Mouse (Mus musculus): Measurements from ENCODE around the gene Pskh1.

Gene Pskh1

DNA sequence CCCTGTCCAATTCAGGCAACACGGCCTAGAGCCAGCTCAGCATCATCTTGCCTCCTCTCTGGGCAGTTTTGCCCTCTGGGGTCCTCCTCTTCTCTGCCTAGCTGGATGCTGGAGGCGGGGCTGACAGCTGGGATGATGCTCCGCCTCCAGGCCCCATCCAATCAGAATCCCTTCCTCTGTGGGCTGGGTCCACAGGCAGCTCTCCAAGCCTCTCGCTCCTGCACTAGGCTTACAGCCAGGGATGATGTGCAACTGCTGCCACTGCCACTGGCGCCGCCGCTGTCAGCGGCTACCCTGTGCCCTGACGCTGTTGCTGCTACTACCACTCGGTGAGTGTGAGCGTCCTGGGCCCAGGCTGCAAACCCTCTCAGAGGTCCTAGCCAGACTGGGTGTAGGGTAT, 6.9 kb upstream of the Pskh1 start, which contains the start of gene Nrn1l:
Nrn1l (plus strand) TSS at position 229 of the 400 bp plus-strand sequence.
- peak; percentile 76 for DNase-seq

DNA sequence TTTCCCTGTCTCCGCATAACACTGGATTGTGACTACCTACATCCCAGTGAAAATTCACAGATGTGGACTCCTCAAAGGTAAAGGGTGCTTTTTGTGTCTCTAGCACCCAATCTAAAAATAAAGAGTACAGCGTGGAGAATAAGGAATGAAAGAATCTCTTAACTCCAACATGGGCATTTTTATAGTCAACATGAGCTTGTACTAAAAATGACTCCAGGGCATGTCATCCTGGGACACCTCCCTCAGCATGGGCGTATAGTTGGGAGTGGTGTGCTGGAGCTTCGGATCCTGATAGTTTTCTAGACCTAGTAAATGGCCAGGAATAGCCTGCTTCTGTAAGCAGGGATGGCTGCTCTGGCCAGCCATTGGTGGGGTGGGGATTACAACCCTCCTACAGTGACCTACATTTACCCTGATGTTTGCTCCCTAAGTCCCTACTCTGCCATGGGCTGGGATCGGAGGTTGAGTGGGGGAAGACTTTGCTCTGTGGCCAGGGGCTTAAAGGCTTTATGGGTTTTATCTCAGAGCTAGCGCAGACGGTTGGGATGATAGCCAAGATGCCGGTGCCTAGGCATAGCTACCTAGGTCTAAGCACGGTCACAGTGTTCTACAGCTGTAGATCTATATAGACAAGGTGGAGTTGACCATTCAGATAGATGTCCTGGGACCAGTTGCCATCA, 2.3 kb upstream of the Pskh1 start:
- no peak for DNase-seq

DNA sequence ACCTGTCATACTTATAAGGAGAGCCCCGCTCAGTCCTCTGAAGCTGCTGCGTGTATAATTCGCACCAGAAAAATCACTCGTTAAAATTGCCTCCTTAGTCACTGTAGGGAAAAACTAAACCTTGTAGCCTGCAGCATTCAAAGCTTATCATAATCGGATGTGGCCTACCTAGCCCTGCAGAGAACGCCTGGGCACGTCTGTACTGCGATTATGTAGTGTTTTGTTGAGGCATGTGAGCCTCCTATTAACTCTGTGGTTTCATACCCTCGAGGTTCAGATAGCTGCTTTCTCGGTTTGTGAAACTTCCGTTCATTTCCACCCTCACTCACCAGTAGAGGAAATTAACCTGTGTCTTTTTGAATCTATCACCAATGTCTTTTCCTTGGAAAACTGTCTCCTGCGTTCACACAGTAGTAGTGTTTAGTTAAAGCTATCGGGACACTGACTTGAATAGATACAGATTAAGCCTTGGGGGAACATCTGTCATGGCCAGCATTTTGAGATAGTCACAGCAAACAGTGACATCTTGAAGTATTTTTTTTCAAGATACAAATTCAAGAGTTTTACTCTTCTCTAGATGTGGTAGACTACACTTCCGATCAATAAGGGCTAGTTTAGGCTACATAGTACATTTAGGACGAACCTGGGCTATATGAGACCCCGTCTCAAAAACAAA, 838 bp downstream of the Pskh1 start:
- no peak for DNase-seq

DNA sequence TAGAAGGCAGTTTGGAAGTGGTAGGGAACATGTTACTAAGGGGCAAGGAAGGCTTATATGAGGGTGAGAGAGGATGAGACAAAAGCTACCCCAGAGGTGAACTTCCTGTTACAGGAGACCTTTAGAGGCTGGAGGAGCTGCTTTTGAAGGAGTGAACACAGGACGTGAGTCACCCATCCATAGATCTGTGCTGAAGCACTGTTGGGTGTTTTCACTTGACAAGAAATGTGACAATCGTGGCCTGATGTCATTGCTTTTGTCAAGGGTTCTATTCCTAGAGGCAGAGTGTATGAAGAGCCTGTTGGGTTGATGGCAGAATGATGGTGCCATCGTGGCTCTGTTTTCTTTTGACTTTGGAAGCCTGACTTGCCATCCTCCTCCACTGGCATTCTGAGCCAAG, 19.1 kb downstream of the Pskh1 start:
- no peak for DNase-seq

DNA sequence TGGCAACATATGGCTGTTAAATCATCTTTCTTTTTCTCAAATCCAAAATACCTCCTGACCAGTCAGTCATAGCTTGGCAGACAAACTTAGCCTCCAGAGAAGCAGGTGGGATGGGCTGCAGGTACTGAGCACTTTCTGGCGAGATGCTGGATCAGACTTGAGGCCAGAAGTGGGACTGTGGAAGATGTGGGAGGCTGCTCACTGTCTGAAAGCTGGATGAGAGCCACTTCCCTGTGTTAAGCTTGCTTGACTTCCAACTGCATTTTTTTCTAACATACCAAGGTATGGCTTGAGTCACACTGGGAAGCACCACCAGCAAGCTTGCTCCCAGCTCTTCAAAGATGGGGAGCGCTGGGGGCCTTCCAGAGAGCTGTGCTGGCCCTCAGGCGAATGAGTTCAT, 24.9 kb downstream of the Pskh1 start:
- no peak for DNase-seq

DNA sequence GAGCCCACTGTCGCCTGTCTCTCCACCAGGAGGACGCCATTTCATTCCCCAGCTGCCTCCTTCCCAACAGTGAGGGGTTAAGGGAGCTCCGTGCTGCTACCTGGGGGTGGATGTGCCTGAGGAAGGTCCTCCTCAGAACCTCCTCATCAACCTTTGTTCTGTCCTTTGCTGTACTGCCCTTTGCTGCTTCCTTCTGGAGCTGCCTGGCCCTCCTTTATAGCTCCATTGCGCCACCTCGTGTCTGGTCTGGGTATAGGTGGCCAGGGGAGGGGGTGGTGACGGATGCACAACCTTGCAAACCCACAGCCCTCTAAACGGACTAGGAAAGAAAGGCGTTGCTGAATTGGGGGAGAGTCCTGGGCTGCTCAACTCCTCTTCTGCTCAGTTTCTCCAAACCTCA, 30.4 kb downstream of the Pskh1 start:
- peak; percentile 91 for DNase-seq

DNA sequence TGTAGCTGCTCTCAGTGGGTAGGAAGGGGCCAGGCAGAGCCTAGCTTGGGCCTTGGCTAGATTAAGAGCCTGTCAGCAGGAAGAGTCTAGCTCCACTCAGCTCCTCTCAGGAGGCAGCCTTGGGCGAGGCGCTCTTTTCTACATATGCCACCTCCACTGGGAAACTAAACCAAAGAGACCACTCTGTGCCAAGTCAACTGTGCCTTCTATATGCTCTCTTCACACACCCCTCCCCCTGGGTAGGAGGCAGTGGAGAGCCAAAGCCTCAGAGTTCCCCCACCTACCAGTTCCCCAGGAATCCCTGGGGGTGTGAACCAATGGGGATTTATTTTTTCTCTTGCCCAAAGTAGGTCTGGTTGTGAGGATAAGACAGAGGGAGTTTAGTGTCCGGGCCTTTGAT, 31.0 kb downstream of the Pskh1 start:
- DNase-seq, result no peak

DNA sequence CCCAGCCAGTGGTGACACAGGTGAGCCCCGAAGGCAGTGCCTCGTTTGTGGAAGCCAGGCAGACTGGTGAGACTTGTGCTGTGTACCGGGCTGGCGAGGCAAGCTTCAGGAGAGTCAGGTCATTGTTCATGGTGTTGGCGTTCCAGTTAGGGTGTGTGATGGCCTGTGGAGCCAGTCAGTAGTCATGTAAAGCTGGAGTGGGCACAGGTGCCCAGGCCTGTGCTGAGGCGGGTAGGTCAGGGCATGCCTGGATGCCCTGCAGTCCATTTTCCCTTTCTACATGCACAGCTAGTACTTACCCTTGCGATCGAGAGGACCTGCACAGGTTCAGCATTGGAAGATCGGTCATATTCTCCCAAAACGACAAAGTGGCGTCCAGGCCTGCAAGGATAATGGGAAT, 32.3 kb downstream of the Pskh1 start:
- no peak for DNase-seq

DNA sequence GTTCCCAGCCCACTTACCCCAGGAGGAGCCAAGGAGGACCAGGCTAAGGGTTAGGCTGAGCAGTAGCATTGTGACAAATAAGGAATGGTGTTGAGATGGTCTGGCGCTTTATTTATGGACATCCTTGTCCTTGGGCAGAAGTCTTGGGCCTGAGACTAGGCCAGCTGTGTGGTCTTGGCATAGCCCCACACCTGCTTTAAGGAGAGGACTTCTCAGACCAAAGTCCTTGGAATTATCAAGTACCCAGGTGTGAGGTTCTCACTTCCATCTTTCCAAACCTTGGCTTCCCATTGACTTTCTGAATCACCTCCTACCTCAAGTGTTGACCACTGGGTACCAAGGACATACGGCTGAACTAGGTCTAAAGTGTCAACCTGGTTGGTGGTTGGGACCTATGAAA, 33.5 kb downstream of the Pskh1 start, which contains the start of gene Ctrl:
Ctrl (minus strand) TSS at position 101 of the 400 bp plus-strand sequence.
- DNase-seq, result no peak

DNA sequence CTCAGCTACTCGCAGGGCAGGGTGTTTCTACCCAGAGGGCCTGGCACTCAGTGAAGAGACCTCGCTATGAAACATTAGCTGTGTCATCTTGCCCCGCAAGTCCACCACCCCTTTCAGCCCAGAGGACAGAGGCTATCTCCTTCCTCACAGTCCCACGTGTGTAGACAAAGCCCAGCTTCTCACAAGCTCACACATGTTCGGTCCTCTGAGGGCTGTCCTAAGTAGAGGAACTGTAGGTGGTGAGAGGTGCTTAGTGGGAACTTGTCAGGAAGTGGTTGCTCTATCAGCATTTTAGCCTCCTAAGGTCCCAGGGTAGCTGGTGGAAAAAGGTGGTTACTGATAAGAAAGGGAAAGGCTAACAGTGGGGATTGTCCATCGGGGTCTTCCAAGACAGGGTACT, 34.9 kb downstream of the Pskh1 start:
- no peak for DNase-seq

DNA sequence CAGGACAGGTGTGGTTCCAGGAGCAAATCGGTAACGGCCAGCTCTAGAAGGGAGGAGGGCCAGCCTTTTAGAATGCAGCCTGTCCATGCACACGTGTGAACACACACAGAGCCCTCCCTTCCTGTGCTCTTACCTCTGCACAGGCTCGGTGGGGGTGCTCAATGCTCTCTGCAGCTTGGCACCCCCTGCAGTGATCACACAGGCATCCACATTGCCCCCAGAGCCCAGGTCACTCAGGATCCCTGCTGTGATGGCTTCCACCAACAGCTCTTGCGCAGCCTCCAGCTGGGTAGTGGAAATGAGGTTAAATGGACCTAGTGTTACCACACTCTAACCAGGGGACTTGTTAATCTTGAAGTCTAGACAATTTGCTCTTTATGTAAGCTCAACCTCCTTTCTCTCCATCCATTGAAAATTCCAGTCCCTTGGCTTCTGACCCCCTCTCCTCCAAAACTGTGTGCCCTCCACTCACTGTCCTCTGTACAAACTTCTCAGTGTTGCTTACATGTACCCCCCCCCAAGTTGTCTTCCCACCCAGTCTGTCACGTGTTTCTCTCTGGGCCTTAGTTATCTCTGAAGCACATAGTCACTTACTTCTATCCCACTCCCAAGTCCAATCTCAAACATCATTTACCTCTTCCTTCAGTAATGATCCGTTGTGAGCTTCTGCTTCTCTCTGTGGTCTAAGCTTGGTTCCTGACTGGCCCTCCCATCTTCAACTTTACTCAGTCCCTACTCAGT, 35.8 kb downstream of the Pskh1 start:
- no peak for DNase-seq

DNA sequence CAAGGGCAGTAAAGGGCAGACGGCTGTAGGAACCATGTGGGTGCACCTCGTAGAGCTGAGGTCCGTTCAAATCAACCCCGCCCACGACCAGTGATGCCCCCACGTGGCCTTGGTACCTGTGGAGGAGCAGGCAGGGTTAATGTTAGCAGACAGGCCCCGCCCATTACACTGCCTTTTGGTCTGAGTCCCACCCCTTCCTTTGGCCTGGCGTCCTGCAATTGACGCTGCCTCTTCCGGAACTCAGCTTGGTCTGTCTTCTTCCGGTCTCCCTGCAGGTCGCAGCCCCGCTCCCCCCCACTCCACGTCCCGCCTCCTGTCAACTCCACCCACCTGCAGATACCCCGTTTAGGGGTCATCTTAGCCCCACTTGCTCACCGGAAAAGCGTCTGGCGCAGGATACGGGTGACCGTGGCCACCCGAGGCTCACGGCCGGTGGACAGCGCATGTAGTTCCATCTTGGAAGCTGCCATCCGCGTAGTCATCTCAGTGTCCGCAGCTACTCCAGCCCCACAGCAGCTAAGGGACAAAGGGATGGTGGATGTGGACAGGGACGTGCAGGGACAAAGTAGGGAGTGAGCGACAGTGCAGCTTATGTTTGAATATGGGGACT, 36.7 kb downstream of the Pskh1 start:
- DNase-seq, result peak; percentile 88

DNA sequence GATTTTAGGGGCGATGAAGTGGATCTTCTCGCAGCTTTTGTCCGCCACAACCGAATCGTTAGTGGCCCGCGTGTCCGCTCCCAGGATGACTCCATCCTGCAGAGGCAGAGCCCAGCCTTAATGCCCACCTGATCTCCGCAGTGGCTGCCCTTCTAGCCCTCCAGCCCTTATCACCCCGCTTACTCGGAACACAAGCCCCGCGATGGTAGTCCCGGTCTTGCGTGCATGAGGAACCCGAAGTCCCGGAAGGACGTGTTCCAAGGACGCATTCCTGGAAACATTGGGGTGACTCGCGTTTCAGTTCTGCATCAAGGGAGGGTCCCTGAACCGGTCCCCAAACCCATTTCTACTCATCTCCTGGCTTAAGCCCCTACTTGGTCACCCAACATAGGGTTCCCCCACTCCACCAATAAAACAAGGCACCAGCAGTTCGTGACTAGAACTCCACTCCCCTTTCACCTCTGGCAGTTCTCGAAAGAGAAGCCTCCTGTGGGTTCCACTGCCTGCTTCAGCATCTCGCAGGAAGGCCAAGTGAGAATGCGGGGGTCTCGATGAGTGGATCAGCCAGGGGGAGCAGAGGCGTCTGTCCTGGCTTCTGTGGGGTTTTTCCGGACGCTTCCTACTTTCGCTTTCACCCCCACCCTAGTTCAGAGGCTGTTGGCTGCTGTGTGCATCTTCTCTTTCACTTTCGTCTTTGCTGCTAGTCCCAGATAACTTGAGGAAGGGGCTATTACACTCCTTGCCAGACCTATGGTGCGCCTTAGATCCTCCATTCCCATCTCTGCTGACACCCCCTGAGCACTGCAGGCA, 37.5 kb downstream of the Pskh1 start:
- DNase-seq, result peak; percentile 44

DNA sequence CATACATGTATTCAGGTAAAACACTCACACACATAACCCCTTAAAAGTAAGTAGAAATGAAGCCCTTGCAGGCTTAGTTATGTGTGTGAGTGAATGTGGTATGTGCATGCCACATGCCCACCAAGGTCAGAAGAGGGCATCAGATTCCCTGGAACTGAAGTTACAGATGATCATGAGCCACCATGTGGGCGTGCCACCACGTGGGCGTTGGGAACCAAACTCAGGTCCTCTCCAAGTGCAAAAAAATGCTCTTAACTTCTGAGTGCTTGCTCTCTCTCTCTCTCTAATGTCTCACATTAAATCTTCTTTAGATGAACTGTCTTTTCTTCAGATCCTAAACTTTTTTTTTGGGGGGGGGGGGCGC, 38.0 kb downstream of the Pskh1 start, which contains the start of gene Psmb10:
Psmb10 (minus strand) TSS at position 139 of the 364 bp plus-strand sequence.
- DNase-seq, result peak; percentile 27

DNA sequence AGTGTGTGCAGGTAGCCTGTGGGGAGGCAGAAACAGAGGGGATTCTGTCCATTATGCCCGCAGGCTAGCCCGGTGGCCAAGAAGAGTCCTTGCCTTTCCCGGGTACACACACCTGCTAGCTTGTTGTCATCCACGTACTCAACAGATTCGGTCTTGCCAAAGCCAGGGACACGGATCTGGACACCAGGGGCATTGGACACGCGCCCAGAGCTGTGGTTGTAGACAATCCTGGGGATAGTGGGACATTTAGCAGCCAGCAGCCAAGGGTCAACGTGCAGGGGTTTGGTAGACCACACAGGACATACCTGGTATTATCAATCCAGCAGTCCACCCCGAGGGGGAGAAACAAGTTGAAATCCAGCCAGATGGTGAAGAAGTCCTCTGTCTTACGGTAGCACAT, 41.8 kb downstream of the Pskh1 start:
- no peak for DNase-seq

DNA sequence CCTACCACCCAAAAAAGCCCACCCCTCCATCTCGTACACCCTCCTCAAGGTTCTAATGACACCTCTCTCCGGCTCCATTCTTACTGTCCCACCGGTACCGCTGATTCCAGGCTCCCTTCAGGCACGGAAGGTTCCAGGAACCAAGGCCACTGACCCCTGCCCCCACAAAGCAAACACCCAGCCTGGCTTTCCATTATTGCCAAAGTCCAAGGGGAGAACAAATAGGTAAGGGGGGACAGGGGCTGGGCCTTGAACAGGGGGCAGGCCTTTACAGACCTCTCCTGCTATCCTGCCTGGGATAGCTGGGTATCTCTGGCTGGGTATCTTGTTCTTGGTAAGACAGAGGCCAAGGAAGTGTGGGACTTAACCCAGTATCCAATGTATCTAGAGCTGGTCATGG, 42.3 kb downstream of the Pskh1 start:
- DNase-seq, result no peak

DNA sequence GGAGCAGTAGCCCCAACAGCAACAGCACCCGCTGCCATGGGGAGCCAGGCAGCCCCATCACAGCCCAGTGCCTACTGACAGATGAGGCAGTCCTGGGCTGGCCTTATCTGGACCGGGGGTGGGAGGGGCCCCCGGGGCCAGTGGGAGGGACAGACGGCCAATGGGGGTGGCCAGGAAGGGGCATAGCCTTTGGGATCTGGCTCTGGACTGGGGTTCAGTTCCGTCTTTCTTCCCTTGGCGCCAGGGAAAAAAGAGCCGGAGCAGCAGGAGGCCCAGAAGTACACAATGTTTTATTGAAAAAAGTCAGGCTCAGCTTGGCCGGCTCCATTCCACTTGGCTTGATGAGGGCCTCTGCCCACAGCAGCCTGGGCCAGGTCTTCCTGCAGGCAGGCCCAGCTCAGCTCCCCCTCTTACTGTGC, 43.1 kb downstream of the Pskh1 start, which contains the start of gene Lcat:
Lcat (minus strand) TSS at position 62 of the 419 bp plus-strand sequence.
- no peak for DNase-seq

DNA sequence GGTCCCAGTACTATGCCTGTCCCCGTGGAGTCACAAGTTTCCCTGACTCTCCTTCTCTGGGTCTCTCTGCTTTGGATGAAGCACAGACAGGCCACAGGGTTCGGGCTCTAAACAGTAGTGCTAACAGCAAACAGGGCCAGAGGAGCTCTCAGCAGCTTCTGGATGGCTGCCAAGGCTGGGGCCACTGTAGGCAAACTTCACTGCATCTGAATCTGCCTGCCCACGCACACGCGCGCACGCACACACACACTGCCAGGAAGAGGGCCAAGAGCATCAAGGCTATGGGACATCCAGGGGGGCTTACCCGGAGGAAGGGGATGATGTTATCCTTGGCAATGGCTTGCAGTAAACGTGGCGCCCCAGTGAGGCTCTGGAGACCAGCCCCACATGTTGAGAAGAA, 49.1 kb downstream of the Pskh1 start:
- DNase-seq, result peak; percentile 50

DNA sequence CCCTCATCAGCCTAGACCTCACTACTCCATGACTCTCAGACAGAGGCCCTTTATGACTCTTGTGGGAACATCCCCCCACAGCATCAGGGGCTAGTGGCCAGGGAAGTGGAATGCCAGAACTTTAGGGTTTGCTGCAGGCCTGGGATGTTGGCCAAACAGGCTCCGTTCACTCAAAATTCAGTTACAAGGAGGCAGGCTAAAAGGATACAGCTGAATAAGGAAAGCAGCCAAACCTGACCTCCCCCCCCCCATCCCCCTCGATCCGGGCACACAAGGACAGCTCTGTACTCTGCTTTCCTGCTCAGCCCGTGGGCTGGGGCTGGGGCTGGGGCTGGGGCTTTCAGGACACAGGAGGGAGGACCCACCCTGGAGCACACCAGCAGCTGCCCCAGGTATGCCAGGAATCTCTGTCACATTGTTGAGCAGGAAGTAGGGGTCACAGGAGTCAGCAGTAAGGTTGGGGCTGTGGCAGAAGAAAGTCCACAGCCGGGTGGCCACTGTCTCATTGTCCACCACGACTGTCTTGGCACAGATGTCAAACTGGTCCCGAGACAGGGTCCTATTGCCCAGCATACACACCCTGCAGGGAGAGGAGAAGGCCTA, 50.9 kb downstream of the Pskh1 start:
- DNase-seq, result peak; percentile 52

DNA sequence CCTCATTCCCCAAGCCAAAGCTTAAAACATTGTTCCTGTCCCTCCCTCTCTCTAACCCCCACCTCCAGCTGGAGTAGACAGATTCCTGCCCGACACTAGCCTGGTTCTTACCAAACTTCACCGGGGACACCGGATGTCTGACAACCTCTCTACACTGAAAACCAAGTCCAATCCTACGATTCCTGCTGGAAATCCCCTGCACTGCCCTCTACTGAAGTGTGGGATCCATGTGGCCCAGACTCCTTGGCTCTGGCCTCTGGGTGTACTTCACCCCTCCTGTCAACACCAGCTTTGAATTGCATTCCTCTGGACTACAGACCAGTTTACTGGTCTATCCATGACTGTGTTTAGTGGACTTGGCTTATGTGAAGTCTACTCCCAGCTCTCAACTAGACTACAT, 56.3 kb downstream of the Pskh1 start:
- no peak for DNase-seq

DNA sequence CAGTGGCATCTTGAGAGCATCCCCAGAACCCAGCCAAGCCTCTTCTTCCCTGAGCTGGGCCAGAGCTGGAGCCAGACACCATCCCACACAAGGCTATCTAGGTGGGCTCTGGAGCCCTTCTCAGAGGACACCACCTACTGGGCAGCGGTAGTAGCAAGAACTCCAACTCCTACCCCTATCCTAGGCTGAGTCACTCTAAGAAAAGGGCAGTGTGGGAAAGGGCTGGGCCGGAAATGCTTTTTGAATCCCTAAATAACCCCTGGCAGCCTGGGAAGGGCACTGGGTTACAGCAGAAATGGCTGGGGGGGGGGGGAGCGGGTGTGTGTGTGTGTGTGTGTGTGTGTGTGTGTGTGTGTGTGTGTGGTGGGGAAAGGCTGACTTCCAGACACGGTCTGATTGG, 57.6 kb downstream of the Pskh1 start:
- peak; percentile 40 for DNase-seq

DNA sequence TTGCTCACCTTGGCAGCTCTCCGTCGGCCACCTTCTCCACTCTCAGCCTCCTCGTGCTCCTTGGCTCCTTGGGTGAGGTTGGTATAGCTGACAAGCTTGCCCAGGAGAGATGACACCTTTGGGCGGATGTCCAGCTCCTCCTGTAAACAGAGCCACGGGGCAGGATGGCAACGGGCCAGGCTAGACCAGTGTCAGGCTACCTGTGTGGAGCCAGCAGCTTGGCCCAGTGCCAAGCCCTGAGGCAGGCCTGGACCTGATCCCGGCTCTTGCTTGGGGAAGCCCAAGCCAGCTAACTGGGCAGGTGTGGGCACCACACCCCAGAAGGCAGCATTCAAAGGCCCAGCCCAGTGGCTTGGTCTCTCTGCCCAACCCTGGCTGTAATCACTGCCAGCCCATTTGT, 59.1 kb downstream of the Pskh1 start:
- DNase-seq, result peak; percentile 40
